Mouse (Mus musculus) bone marrow, adult 2 months (tissue): ENCODE measurements around the gene B4galnt3.

Experiments used
- CTCF ChIP-seq: fragments of 200-500 bp; IDR thresholded peaks from 2 replicates; pipeline ENCODE4 v1.5.1; 2011; ENCODE audit warnings: low read length, control low read depth; ENCODE audit not compliant: control insufficient read depth, insufficient read depth
- POLR2A ChIP-seq: fragments of 200-500 bp; IDR thresholded peaks from 2 replicates; pipeline ENCODE4 v1.6.1; 2011; ENCODE audit warnings: low read depth, mild to moderate bottlenecking, control low read depth, low read length, borderline replicate concordance; ENCODE audit not compliant: control insufficient read depth

- no peak for TF ChIP-seq CTCF
- no peak for TF ChIP-seq POLR2A
Observed at GRCm38 (mm10) chr6:120256431-120256935, 37.9 kb downstream of the B4galnt3 start.
